Mouse (Mus musculus) urinary bladder, postnatal 14 days (tissue): ENCODE measurements at regions not wholly inside any gene's neighbourhood (a gene's known extent, or its start where the extent isn't known, plus 50 kb on each side); places are given as distances from the start of the nearest gene placed in this dataset.
A peak's percentile ranks its signal among the peaks of the same experiment; 100 is the strongest.
"Not testable (repeated sequence)": the region's sequence is repeated elsewhere in the genome, so short reads cannot be mapped to it uniquely, and the experiment has no call there.

Experiments
- DNase-seq: peaks from one replicate; pipeline ENCODE4 v3.0.0; 2021; ENCODE audit warnings: low spot score

DNA sequence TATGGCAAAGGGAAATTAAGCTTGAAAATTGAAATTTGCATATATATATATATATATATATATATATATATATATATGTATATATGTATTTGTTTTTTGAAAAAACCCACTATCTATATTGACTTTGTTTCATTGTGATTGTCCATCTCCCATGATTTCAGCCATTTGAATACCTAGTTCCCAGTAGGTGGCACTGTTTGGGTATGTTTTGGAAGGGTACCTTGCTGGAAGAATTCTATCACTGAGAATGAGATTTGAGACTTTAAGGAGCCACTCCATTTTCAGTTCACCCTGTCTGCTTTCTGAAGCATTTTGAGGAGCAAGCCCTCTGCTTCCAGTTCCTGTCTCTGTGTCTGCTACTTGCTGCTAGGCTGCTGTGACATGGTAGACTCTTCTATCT, 72.8 kb upstream of the Ugt8a start:
- peak; percentile 4 for DNase-seq

GRCm38 (mm10) chr3:126016166-126016565, 77.7 kb upstream of the Ugt8a start:
- no peak for DNase-seq

DNA sequence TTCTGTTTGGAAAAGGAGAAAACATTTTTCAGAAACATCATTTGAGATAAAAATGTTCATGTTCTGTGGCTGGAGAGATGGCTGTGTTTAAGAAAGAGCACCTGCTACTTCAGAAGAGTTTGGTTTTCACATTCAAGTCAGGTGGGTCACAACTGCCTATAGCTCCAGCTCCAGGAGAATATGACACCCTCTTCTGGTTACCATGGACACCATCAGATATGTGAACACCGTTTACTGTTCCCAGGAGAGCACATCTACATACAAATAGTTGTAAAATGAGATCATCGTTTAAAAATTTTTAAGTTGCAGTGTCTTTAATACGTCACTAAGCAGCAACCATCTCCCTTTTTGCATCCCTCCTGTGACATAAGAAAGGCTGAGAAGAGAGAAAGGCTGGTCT, 105.9 kb upstream of the Ugt8a start:
- DNase-seq, result no peak

DNA sequence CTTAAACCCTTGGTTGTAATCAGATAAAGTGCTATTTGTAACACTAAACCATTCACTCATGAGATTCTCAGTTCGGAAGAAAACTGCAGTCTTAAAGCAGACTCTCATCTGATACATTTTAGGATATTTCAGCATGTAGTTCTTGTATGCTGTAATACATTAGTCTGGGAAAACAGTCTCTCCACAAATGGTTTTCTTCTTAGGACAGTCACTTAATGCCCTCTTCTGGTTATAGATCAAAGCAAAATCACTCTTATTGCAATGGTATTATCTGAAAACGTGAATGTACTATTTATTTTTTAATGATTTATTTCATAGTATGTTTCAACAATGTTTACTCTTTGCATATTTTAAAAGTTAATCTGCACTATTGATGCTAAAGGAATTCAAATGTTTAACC, 106.4 kb upstream of the Ugt8a start:
- DNase-seq, result no peak

- DNase-seq, result no peak
Measured at GRCm38 (mm10) chr3:126045992-126046786, 107.8 kb upstream of the Ugt8a start.

DNA sequence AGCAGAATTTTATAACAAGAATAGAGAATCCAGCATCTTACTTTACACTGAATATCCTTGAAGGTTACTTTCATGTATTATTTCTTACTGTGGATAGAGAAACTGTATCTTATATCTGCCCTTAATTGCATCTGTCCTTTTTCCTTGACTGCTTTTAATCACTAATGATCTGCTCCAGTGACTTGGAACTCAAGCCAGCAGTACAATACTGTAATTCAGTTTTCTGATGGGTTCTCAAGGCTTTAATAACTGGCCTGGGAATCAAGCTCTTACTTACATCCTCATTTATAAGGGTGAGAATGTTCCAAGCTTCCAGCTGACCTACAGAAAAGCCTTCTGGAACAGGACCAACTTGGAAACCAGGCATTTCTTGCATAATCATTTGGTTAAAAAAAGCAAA, 120.2 kb upstream of the Ugt8a start:
- no peak for DNase-seq

- DNase-seq, result no peak
Measured at GRCm38 (mm10) chr3:126105086-126105485, 166.7 kb upstream of the Ugt8a start.

- no peak for DNase-seq
Measured at GRCm38 (mm10) chr3:126109371-126109770, 171.0 kb upstream of the Ugt8a start.

GRCm38 (mm10) chr3:126117849-126118248, 179.4 kb upstream of the Ugt8a start:
- DNase-seq, result no peak

DNA sequence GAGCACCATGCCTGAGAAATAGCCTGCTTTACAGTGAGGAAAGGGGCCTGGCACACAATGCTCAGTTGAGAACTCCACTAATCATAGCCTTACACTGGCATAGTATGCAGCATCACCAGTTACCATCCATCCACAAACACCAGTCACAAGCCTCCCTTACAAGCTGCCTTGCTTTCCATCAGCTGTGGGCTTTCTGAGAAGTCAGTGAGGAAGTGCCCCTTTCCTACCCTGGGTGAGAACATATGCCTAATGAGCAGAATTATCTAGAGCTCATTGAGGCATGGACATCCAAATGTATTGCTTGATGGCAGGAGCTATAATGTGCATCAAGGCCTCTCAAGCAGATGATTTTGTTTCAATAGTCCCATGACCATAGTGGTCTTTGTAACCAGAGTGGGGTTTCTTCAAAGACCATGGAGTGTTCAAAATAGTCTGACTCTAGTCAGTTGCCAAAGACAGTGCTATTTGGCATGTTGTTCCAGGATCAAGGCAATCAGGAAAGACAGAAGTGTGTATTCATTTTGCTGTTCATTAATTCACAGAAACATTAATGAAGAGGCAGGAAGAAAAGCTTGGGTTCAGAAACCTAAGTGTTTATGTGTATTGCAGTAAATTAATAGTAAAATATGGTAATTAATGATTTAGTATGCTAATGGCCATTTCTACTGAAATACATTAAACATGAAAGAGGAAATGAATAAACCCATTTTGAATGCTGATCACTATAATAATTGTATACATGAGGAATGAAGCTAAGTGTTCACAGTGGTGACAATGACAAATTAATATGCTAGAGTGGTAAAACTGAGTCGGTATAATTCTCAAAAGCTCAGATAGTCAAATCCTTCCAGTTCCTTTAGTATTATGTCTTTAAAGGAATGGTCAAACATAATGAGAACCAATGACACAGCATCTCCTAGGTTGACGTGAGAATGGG, 184.2 kb upstream of the Ugt8a start:
- no peak for DNase-seq

- no peak for DNase-seq
Measured at GRCm38 (mm10) chr3:126166542-126166941, 196.9 kb upstream of the Arsj start.

GRCm38 (mm10) chr3:126209024-126209423, 154.5 kb upstream of the Arsj start:
- no peak for DNase-seq

GRCm38 (mm10) chr3:126210226-126210625, 153.3 kb upstream of the Arsj start:
- no peak for DNase-seq

GRCm38 (mm10) chr3:126227575-126227974, 135.9 kb upstream of the Arsj start:
- DNase-seq, result no peak

DNA sequence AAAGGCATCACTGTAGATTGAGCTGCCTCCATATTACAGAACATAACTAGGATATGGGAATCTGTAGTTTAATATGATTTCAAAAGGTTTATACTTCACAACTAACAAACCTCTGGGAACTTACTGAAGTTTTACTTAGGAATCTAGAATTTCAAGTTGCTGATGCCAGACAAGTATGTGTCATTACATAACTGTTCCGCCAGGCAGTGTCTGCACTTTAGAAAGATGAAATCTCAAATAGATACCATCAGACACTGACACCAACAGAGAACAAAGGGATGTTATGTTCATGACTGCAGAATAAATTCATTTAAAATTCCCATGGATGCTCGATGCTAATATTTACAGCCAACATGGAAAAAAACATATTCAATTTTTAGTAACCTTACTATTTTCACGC, 117.7 kb upstream of the Arsj start:
- no peak for DNase-seq

GRCm38 (mm10) chr3:126261270-126261669, 102.2 kb upstream of the Arsj start:
- DNase-seq, result no peak

DNA sequence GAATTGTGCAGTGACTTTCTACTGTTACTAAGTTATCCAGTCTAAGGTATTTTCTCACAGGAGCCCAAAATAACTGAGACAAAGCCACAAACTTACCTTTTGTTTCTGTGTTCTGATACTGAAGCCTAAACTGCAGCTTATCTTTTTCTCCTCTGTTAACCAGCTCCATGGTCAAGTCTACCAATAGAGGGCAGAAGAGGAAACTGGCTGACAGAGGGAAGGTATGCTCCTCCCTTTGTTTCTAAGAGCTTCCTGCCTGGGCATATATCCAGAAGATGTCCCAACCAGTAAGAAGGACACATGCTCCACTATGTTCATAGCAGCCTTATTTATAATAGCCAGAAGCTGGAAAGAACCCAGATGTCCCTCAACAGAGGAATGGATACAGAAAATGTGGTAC, 91.5 kb upstream of the Arsj start:
- DNase-seq, result not testable (repeated sequence)

- no peak for DNase-seq
Measured at GRCm38 (mm10) chr3:126273566-126273965, 89.9 kb upstream of the Arsj start.

DNA sequence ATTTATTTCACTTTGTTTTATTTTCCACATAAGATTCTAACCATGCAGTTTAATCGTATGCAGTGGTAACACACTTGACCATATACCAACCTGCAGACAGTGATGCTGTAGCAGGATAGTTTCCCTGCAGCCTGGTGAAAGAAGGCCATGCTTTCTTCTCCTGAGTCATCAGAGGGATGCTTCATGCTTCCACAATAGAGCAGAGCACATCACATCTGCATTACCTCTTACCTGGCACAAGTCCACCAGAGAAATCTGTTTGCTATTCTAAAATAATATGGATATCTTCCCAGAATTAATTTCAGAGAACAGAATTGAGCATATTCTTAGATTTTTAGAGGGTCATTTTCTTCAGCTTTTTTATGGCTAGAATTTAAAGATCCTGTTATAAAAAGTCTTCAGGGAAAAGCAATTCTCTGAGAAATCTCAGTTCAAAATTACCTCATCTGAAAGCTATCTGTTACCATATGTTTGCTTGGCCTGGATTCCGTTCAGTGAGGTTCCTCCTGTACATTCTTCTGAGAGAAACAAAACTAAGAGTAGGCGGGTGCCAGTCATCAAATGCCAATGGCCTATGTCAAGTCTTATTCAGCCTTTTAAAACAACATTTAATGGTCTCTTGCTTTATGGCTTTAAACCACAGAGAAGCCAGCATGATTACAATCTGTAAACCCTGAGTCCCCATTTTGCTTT, 87.3 kb upstream of the Arsj start:
- DNase-seq, result no peak

GRCm38 (mm10) chr3:126284294-126285090, 79.0 kb upstream of the Arsj start:
- no peak for DNase-seq

DNA sequence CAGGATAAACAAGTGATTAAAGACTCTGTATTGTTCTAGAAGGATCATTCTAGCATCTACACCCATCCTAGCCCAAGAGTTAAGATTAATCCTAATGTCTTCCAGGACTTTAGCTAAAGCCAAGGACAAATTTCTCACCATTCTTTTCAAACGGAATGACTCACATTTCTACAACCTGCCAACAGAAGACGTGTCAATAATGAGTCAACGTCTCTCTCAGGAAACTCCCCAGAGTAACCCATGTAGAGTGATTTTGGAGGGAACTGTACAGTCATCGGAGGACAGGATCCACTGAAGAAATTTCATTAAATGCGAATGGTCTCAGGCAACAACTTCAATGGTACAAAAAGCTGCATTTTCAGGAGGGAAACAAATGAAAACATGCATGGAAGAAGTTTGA, 71.2 kb upstream of the Arsj start:
- no peak for DNase-seq

DNA sequence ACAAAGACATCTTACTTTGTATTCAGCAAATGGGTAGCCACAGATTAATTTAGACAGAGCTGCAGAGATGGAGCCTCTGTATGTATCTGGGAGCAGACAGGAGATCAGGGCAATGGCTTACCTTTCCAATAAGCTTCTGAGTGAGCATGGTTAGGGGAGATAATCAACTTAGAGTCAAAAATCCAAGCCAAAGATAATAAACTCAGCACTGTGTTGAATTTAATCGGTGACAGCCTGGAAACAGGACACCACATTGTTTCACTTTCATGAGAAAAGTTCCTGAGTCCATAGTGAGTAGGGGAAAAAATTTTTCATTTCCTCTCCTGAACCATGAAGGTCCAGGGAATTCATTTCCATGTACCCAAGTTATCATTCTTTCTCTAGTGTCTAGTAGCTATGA, 70.7 kb upstream of the Arsj start:
- DNase-seq, result no peak
